Mouse (Mus musculus): ENCODE measurements around the gene Cux2. TPM values are rescaled to one million over a fixed set of nuclear protein-coding genes. Genes with fewer than 3 reads are reported as not detected.

The Cux2 gene
- polyA plus RNA-seq, 1 experiment, result 1.2 TPM

DNA sequence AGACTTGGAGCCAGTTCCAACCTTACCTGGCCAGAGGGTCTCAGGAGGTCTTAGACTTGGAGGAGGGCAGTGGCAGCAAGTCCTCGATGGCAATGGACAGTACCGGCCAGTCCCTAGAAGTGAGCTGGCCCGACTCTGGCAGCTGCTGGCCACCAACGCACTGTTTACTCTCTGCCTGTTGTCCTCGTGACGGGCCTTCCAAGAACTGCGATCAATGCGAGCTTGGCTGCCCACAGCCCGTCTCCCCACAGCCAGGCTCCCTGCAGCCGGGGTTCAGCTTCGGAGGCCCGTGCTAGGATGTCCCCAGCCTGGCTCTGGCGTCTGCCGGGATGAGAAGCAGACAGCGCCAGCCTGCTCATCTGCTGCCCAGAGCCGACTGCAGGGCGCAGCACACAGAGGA is 30.6 kb downstream of the Cux2 start:
- H3K27ac ChIP-seq (ENCODE audit: control insufficient read depth, insufficient read depth, low read depth, low read length, poor library complexity), result no peak overlapping the region
- TF ChIP-seq CTCF (IDR thresholded peaks at IDR 0.05; ENCODE audit: control insufficient read depth, insufficient read depth, low read length) (no peak), POLR2A (IDR thresholded peaks at IDR 0.05; ENCODE audit: borderline replicate concordance, control insufficient read depth, low read depth, low read length) (no peak)
- no peaks in the 10 kb centered on the region for H3K4me1 ChIP-seq (ENCODE audit: control insufficient read depth, insufficient read depth, low read length)
- 79% methylated on average over 17 of the region's 17 CpGs for WGBS
- no peak overlapping the region for H3K4me3 ChIP-seq (replicated peaks; ENCODE audit: control insufficient read depth, low read depth, low read length)

DNA sequence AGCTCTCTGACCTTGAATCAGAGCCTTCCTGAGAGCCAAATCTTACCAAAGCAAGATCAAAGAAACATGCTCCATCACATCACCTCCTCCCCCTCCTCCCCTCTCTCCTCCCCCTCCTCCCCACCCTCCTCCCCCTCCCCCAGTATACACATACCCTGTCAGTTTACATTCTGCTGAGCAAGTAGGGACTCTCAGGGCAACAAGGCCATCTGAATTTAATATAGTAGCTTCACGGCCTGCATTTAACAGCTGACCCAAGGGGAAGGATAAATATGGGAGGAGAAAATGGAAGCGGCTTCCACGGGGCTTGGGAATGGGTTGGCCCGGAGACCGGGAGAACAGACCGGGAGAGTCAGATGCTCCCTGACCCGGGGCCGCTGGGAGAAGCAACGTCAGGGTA is 32.1 kb downstream of the Cux2 start:
- 83% methylated on average over 9 of the region's 9 CpGs for WGBS
- Histone ChIP-seq H3K4me1 (ENCODE audit: control insufficient read depth, insufficient read depth, low read length) (no peaks in the 10 kb centered on the region), H3K27ac (ENCODE audit: control insufficient read depth, insufficient read depth, low read depth, low read length, poor library complexity) (no peak overlapping the region), H3K4me3 (replicated peaks; ENCODE audit: control insufficient read depth, low read depth, low read length) (no peak overlapping the region)
- TF ChIP-seq CTCF (IDR thresholded peaks at IDR 0.05; ENCODE audit: control insufficient read depth, insufficient read depth, low read length) (no peak), POLR2A (IDR thresholded peaks at IDR 0.05; ENCODE audit: borderline replicate concordance, control insufficient read depth, low read depth, low read length) (no peak)

DNA sequence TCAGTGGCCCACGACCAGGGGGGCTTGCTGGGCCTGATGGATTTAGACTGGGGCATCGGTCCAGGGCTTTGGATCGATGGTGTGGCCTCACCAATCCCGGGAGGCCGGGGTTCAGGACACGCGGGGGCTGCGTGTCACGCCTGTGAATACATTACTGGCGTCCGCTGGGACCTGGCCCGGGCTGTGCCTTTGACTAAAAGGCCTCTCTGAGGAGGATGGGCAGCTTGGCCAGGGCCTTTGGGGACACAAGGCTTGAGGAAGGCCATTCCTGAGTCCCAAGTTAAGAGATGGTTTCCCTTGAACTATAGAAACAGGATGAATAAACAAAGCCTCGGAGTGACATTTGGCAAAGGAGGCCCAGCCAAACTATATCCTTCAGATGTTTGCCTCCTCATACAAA is 32.6 kb downstream of the Cux2 start:
- H3K4me3 ChIP-seq (replicated peaks; ENCODE audit: control insufficient read depth, low read depth, low read length), result no peak overlapping the region

DNA sequence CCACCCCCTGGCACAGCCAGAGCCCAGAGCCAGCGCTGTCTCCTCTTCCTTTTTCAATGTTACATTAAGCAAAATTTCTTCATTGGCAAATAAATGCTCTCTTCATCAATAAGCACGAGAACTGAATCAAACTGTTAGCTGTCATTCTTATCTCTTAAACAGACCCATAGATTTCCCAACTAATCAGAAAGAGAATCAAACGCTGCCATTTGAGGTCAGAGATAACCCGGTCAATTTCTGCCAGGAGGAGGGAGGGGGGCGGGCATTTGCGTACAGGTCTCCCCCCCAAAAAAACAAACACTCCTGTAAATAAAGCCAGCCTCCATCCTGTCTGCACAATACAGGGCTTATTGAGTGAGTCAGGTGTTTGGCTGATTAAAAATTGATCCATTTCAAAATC is 33.2 kb downstream of the Cux2 start:
- H3K4me1 ChIP-seq (ENCODE audit: control insufficient read depth, insufficient read depth, low read length), result no peaks in the 10 kb centered on the region
- TF ChIP-seq POLR2A (IDR thresholded peaks at IDR 0.05; ENCODE audit: borderline replicate concordance, control insufficient read depth, low read depth, low read length) (no peak), CTCF (IDR thresholded peaks at IDR 0.05; ENCODE audit: control insufficient read depth, insufficient read depth, low read length) (no peak)
- H3K27ac ChIP-seq (ENCODE audit: control insufficient read depth, insufficient read depth, low read depth, low read length, poor library complexity), result no peak overlapping the region
- 72% methylated on average over 6 of the region's 6 CpGs for WGBS
- H3K4me3 ChIP-seq (replicated peaks; ENCODE audit: control insufficient read depth, low read depth, low read length), result no peak overlapping the region

More for the DNA sequence above, 32.6 kb downstream of the Cux2 start:
- 77% methylated on average over 13 of the region's 13 CpGs for WGBS
- no peak overlapping the region for H3K27ac ChIP-seq (ENCODE audit: control insufficient read depth, insufficient read depth, low read depth, low read length, poor library complexity)
- TF ChIP-seq CTCF (IDR thresholded peaks at IDR 0.05; ENCODE audit: control insufficient read depth, insufficient read depth, low read length) (no peak), POLR2A (IDR thresholded peaks at IDR 0.05; ENCODE audit: borderline replicate concordance, control insufficient read depth, low read depth, low read length) (no peak)
- no peaks in the 10 kb centered on the region for H3K4me1 ChIP-seq (ENCODE audit: control insufficient read depth, insufficient read depth, low read length)

DNA sequence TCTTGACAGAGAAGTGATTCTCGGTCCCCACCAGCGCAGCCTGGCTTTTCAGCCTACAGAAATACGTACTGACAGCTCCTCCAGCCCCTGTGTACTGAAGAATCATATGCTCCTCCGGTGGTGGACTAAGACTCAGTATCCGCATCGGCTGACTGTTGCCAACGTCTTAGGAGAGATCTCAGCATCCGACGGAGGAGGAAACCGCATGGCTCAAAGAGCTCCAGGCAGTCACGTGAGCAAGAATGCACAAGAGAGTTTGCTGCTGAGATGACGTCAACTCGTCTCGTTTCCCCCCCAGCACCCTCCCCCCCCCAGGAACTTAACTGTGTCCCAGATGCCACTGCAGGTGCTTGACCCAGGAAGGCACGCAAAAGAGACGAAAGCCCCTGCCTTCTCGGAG is 34.8 kb downstream of the Cux2 start:
- TF ChIP-seq POLR2A (IDR thresholded peaks at IDR 0.05; ENCODE audit: borderline replicate concordance, control insufficient read depth, low read depth, low read length), result no peak
- TF ChIP-seq CTCF (IDR thresholded peaks at IDR 0.05; ENCODE audit: control insufficient read depth, insufficient read depth, low read length), result no peak
- Histone ChIP-seq H3K27ac (ENCODE audit: control insufficient read depth, insufficient read depth, low read depth, low read length, poor library complexity) (no peak overlapping the region), H3K4me1 (ENCODE audit: control insufficient read depth, insufficient read depth, low read length) (no peaks in the 10 kb centered on the region), H3K4me3 (replicated peaks; ENCODE audit: control insufficient read depth, low read depth, low read length) (no peak overlapping the region)
- 79% methylated on average over 17 of the region's 17 CpGs for WGBS

DNA sequence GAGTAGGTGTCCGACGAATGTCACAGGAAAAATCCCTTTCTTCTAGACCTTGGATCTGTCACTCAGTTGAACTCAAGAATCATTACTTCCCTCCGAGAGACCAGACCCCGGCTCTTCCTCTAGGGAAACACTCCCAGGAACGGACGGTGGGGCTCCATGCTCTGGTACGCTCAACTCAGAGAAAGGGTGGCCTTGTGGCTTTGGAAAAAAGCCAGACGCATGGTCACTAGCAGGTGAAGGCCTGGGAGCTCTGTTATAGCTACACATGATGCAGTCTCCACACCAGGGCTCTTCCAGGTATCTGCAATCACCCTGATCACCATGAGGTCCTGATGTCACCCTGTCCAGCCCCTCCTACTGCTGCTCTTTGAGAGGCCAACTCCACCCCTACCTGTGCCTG is 35.2 kb downstream of the Cux2 start:
- Histone ChIP-seq H3K4me1 (ENCODE audit: control insufficient read depth, insufficient read depth, low read length) (no peaks in the 10 kb centered on the region), H3K27ac (ENCODE audit: control insufficient read depth, insufficient read depth, low read depth, low read length, poor library complexity) (no peak overlapping the region), H3K4me3 (replicated peaks; ENCODE audit: control insufficient read depth, low read depth, low read length) (no peak overlapping the region)
- TF ChIP-seq CTCF (IDR thresholded peaks at IDR 0.05; ENCODE audit: control insufficient read depth, insufficient read depth, low read length) (no peak), POLR2A (IDR thresholded peaks at IDR 0.05; ENCODE audit: borderline replicate concordance, control insufficient read depth, low read depth, low read length) (no peak)
- WGBS, result 75% methylated on average over 8 of the region's 8 CpGs

DNA sequence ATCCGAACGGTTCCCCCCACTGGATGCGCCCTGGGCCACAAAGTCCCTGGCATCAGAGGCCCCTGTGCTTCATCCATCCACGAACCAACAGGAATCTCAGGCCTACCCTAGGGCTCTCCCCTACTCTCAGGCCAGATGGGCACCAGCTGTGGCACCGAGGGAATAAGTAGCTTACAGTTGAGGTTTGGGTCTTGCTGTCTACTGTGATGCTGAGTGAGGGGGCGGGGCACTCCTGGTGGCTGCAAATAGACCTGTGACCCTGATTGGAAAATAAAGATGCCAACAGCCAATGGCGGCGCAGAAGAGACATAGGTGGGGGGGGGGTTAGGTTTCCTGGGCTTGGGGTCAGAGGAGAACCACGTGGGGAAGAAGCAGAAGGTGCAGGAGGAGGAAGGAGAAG is 38.6 kb downstream of the Cux2 start:
- no peak overlapping the region for H3K27ac ChIP-seq (ENCODE audit: control insufficient read depth, insufficient read depth, low read depth, low read length, poor library complexity)
- TF ChIP-seq CTCF (IDR thresholded peaks at IDR 0.05; ENCODE audit: control insufficient read depth, insufficient read depth, low read length) (no peak), POLR2A (IDR thresholded peaks at IDR 0.05; ENCODE audit: borderline replicate concordance, control insufficient read depth, low read depth, low read length) (no peak)
- 41% methylated on average over 9 of the region's 9 CpGs for WGBS
- H3K4me3 ChIP-seq (replicated peaks; ENCODE audit: control insufficient read depth, low read depth, low read length), result no peak overlapping the region
- no peaks in the 10 kb centered on the region for H3K4me1 ChIP-seq (ENCODE audit: control insufficient read depth, insufficient read depth, low read length)

DNA sequence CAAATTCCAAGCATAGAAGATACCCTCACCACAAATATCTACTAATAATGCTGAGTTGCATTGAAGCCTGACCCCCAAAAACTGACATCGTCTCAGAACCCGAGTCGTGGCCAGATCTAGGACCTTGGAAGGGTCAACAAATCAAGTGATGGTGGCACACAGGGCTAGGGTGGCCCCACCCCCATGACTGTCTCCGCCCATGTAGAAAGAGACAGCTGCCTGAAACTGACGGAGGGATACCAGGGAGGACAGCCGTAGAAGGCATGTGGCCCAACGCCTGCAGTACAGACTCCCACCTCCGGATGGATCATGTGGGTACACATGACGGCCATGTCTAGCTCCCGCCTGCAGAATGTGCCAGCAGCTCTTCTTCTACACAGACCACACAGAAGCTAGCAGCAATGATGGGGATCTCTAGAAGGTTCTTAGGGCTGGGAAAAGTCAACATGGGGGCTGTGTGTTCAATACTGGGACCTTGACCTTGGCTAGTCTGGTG is 41.9 kb downstream of the Cux2 start:
- no peak for TF ChIP-seq CTCF (IDR thresholded peaks at IDR 0.05; ENCODE audit: control insufficient read depth, insufficient read depth, low read length)
- no peak for TF ChIP-seq POLR2A (IDR thresholded peaks at IDR 0.05; ENCODE audit: borderline replicate concordance, control insufficient read depth, low read depth, low read length)
- 85% methylated on average over 10 of the region's 10 CpGs for WGBS
- Histone ChIP-seq H3K4me3 (replicated peaks; ENCODE audit: control insufficient read depth, low read depth, low read length) (no peak overlapping the region), H3K4me1 (ENCODE audit: control insufficient read depth, insufficient read depth, low read length) (no peaks in the 10 kb centered on the region), H3K27ac (ENCODE audit: control insufficient read depth, insufficient read depth, low read depth, low read length, poor library complexity) (no peak overlapping the region)

DNA sequence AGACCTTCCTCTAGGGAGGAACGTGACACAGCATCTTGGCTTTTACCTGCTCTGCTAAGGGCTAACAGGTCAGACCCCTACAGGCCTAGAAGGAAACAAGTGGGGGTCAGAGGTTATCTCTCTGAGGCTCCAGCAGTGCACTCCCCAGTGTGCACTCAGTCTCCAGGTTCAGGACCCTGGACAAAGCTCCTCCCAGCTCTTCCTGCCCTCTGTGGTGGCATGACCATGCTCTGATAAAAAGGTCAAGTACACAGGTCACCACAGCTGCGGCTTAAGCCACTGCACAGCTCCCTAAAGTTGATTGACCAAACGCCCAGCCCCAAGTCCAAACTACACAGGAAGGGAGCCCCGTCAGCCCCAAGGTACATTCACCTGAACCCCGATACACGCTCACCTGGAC is 46.4 kb downstream of the Cux2 start:
- WGBS, result 56% methylated on average over 6 of the region's 6 CpGs
- no peak overlapping the region; the same call in 1 of the 2 replicates for H3K27ac ChIP-seq (ENCODE audit: control insufficient read depth, insufficient read depth, low read depth, low read length, poor library complexity)
- no peak overlapping the region for H3K4me3 ChIP-seq (replicated peaks; ENCODE audit: control insufficient read depth, low read depth, low read length)
- no peak for TF ChIP-seq POLR2A (IDR thresholded peaks at IDR 0.05; ENCODE audit: borderline replicate concordance, control insufficient read depth, low read depth, low read length)
- TF ChIP-seq CTCF (IDR thresholded peaks at IDR 0.05; ENCODE audit: control insufficient read depth, insufficient read depth, low read length), result no peak
- no peaks in the 10 kb centered on the region for H3K4me1 ChIP-seq (ENCODE audit: control insufficient read depth, insufficient read depth, low read length)
